Mouse (Mus musculus): ENCODE results near the gene Nuak1. TPM values are rescaled to one million over a fixed set of nuclear protein-coding genes. Genes with fewer than 3 reads are reported as not detected.

Nuak1 gene
- polyA plus RNA-seq, 2 experiments, result 3.3 to 19.6 TPM

DNA sequence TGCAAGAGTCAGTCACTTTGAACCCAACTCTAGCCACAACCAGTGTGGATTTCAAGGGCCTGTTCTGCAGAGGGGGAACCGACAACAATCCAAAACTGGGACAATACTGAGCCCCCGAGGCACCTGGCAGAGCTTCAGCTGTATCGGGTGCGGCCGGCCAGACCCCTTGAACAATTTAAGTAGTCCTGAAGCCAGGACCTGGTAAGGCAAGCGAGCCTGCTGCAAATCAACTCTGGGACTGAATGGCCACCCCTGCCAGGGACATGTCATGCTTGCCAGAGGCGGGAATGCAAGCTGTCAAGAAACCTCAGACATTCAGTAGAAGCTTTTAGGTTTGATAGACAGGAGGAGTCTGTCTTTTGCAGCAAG lies 1.2 kb downstream of the Nuak1 start:
- ATAC-seq (ENCODE audit: low FRiP score, low read depth) (no peak), DNase-seq (ENCODE audit: low spot score) (no peak)
- Histone ChIP-seq H3K4me3 (replicated peaks; ENCODE audit: low read length) (peak overlapping the region; percentile 93), H3K36me3 (ENCODE audit: control insufficient read depth, insufficient read depth, low read length) (no peaks in the 10 kb centered on the region; the same call in 1 of the 2 replicates), H3K4me1 (ENCODE audit: control insufficient read depth, insufficient read depth, low read length) (peaks cover 49% of the 10 kb centered on the region), H3K4me2 (replicated peaks; ENCODE audit: low read depth, low read length, severe bottlenecking) (peak overlapping the region; percentile 98), H3K9ac (ENCODE audit: low read depth, low read length, severe bottlenecking) (peak overlapping the region; percentile 100), H3K27me3 (ENCODE audit: control insufficient read depth, insufficient read depth, low read length) (no peaks in the 10 kb centered on the region), H3K27ac (replicated peaks; ENCODE audit: low read depth, low read length) (peak overlapping the region; percentile 58; the same call in 1 of the 2 replicates), H3K9me3 (ENCODE audit: control insufficient read depth, low read length) (no peaks in the 10 kb centered on the region)
- no peak for TF ChIP-seq POLR2A (IDR thresholded peaks at IDR 0.05; ENCODE audit: borderline replicate concordance, extremely low read depth, insufficient read depth, insufficient read length)
- WGBS, result 8% methylated on average over 7 of the region's 7 CpGs

DNA sequence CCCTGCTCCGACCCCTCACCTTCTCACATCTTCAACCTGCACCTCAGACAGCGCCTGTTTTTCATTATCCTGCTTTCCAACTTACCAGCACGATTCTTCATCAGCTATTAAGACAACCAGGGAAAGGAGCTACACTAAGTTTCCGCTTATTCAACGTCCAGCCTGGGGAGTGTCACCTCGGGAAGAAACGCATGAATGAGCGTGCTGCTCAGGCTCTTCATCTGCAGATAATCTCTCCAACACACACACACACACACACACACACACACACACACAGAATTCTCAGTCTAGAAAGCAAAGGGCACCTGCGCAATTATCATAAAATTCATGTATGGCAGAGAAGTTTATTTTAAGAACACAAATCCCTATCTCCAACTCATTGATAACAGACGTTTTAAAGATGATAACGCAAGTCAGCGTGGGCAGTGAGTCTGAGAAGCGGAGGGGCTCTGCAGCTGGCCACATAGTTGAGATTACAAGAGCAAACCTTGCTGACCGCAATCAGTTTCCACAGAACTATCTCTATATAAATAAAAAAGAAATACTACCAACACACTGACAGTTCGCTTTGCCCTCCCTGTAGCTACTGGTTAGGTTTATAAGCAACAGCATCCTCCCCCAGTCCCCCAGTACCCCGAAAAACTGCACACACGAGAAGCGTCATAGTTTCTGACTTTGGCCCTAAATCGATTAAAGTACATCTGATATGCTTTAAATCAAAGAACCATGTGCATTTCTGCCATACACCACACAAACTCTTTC lies 1.8 kb downstream of the Nuak1 start:
- 31% methylated on average over 19 of the region's 19 CpGs for WGBS
- ATAC-seq (ENCODE audit: low FRiP score, low read depth) (no peak), DNase-seq (ENCODE audit: low spot score) (no peak)
- Histone ChIP-seq H3K4me3 (replicated peaks; ENCODE audit: low read length) (peak overlapping the region; percentile 93), H3K4me2 (replicated peaks; ENCODE audit: low read depth, low read length, severe bottlenecking) (peak overlapping the region; percentile 98), H3K9ac (ENCODE audit: low read depth, low read length, severe bottlenecking) (peak overlapping the region; percentile 100), H3K36me3 (ENCODE audit: control insufficient read depth, insufficient read depth, low read length) (no peaks in the 10 kb centered on the region; the same call in 1 of the 2 replicates), H3K27ac (replicated peaks; ENCODE audit: low read depth, low read length) (peak overlapping the region; percentile 58), H3K27me3 (ENCODE audit: control insufficient read depth, insufficient read depth, low read length) (no peaks in the 10 kb centered on the region), H3K9me3 (ENCODE audit: control insufficient read depth, low read length) (no peaks in the 10 kb centered on the region), H3K4me1 (ENCODE audit: control insufficient read depth, insufficient read depth, low read length) (peaks cover 53% of the 10 kb centered on the region)
- TF ChIP-seq POLR2A (IDR thresholded peaks at IDR 0.05; ENCODE audit: borderline replicate concordance, extremely low read depth, insufficient read depth, insufficient read length), result no peak

DNA sequence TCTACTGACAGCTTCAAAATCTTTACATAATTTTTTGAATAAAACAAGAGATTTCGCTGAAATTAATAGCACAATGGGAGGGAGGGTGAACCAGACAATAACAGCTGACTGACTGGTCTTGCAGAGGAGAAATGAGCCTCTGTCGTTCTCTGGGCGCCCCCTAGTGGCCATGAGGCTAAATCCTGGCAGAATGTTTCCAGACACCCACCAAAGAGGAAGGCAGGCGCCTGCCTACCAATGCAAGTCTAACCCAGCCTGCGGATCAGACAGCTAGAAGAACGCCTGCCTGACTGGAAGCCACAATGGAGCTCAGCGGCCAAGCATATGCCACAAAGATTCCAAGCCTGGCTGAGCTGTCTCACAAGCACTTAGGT lies 2.4 kb downstream of the Nuak1 start:
- ATAC-seq (ENCODE audit: low FRiP score, low read depth) (peak; percentile 29; the same call in 1 of the 2 replicates), DNase-seq (ENCODE audit: low spot score) (peak; percentile 93)
- Histone ChIP-seq H3K4me2 (replicated peaks; ENCODE audit: low read depth, low read length, severe bottlenecking) (peak overlapping the region; percentile 98), H3K27me3 (ENCODE audit: control insufficient read depth, insufficient read depth, low read length) (no peaks in the 10 kb centered on the region), H3K27ac (replicated peaks; ENCODE audit: low read depth, low read length) (no peak overlapping the region; the same call in 1 of the 2 replicates), H3K9me3 (ENCODE audit: control insufficient read depth, low read length) (no peaks in the 10 kb centered on the region), H3K4me1 (ENCODE audit: control insufficient read depth, insufficient read depth, low read length) (peaks cover 58% of the 10 kb centered on the region), H3K4me3 (replicated peaks; ENCODE audit: low read length) (peak overlapping the region; percentile 93), H3K9ac (ENCODE audit: low read depth, low read length, severe bottlenecking) (no peak overlapping the region), H3K36me3 (ENCODE audit: control insufficient read depth, insufficient read depth, low read length) (no peaks in the 10 kb centered on the region; the same call in none of the 2 replicates)
- TF ChIP-seq POLR2A (IDR thresholded peaks at IDR 0.05; ENCODE audit: borderline replicate concordance, extremely low read depth, insufficient read depth, insufficient read length), result peak; percentile 65; the same call in 1 of the 2 replicates
- WGBS, result 0% methylated on average over 7 of the region's 7 CpGs

DNA sequence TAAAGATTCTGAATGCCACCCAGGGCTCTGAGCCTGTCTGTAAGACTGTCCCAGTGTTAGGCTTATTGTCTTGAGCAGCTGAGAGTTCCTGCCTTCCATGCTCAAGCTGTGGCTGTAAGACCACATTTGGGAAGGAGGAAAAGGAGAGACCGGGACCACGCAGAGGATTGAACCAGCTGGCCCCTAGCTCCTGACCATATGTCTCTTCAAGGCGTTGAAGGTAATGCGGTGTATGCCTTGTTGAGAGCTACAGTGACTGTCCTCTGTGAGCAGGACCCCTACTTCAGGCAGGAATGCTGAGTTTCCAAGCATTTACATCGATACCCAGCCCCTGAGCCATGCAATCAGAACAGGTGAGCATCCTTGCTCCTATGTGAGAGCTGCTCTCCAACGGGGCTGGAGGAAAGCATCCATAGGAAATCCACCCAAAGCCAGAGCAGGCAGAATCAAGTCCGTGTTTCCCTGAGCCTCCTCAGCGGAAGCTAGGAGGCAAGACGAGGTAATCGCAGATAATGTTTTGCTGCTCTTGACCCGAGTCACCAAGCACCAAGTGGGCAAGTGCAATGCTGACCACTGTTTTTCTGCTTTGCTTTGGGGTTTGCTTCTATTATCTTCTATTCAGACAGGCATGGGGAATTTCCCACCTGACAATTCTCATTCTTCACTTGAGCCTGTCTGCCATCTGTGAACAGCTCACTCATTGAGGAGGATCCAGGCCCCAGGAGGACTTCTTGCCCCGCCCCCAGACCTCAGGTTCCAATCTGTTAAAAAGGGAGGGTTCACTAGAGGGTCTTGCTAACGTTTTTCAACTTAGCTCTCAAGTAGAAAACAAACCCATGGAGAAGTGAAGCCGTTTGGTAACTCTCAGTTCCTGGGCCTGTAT lies 3.0 kb downstream of the Nuak1 start:
- ATAC-seq (ENCODE audit: low FRiP score, low read depth) (no peak), DNase-seq (ENCODE audit: low spot score) (no peak)
- H3K4me1 ChIP-seq (ENCODE audit: control insufficient read depth, insufficient read depth, low read length), result peaks cover 56% of the 10 kb centered on the region
- WGBS, result 36% methylated on average over 14 of the region's 14 CpGs
- TF ChIP-seq POLR2A (IDR thresholded peaks at IDR 0.05; ENCODE audit: borderline replicate concordance, extremely low read depth, insufficient read depth, insufficient read length), result no peak
- peak overlapping the region; percentile 93 for H3K4me3 ChIP-seq (replicated peaks; ENCODE audit: low read length)
- H3K9me3 ChIP-seq (ENCODE audit: control insufficient read depth, low read length), result no peaks in the 10 kb centered on the region
- H3K27me3 ChIP-seq (ENCODE audit: control insufficient read depth, insufficient read depth, low read length), result no peaks in the 10 kb centered on the region
- H3K27ac ChIP-seq (replicated peaks; ENCODE audit: low read depth, low read length), result no peak overlapping the region
- H3K4me2 ChIP-seq (replicated peaks; ENCODE audit: low read depth, low read length, severe bottlenecking), result peak overlapping the region; percentile 98
- H3K9ac ChIP-seq (ENCODE audit: low read depth, low read length, severe bottlenecking), result peak overlapping the region; percentile 13; the same call in 1 of the 2 replicates
- H3K36me3 ChIP-seq (ENCODE audit: control insufficient read depth, insufficient read depth, low read length), result no peaks in the 10 kb centered on the region; the same call in none of the 2 replicates

DNA sequence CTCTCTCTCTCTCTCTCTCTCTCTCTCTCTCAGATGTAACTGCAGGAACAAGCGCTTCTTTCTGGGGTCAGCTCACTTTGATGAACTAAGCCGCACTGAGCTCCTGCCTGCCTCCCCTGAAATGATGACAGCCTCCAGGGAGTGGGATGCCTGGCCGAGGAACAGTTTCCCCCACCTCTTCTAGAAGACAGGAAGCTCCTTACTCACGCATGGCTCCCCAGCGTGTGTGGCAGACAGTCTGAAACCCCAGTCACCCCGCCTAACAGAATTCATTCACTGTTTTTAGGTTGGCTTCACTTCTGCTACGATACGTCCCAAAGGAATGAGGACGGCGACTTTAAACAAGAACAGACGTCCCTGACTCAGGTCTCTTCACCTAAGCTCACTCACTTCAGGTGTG lies 4.5 kb downstream of the Nuak1 start:
- Histone ChIP-seq H3K36me3 (ENCODE audit: control insufficient read depth, insufficient read depth, low read length) (peaks cover 11% of the 10 kb centered on the region), H3K4me2 (replicated peaks; ENCODE audit: low read depth, low read length, severe bottlenecking) (peak overlapping the region; percentile 14; the same call in 1 of the 2 replicates), H3K4me1 (ENCODE audit: control insufficient read depth, insufficient read depth, low read length) (peaks cover 46% of the 10 kb centered on the region), H3K27ac (replicated peaks; ENCODE audit: low read depth, low read length) (no peak overlapping the region), H3K9ac (ENCODE audit: low read depth, low read length, severe bottlenecking) (0 out of 2 replicates have a peak overlapping the region, but pooled peaks have one; percentile 12), H3K9me3 (ENCODE audit: control insufficient read depth, low read length) (no peaks in the 10 kb centered on the region), H3K4me3 (replicated peaks; ENCODE audit: low read length) (no peak overlapping the region), H3K27me3 (ENCODE audit: control insufficient read depth, insufficient read depth, low read length) (no peaks in the 10 kb centered on the region)
- TF ChIP-seq POLR2A (IDR thresholded peaks at IDR 0.05; ENCODE audit: borderline replicate concordance, extremely low read depth, insufficient read depth, insufficient read length), result no peak
- no peak for ATAC-seq (ENCODE audit: low FRiP score, low read depth)
- DNase-seq (ENCODE audit: low spot score), result no peak
- WGBS, result 41% methylated on average over 11 of the region's 11 CpGs

Data from limb, embryonic 14.5 days (tissue).